Mouse (Mus musculus) testis, adult 2 months (tissue): ENCODE measurements around the gene Cyth1. TPM values are rescaled to one million over a fixed set of nuclear protein-coding genes. Genes with fewer than 3 reads are reported as not detected.

Experiments
- H3K27ac ChIP-seq: fragments of 200-500 bp; 2 replicates; pipeline ENCODE4 v1.5.1; 2012; ENCODE audit warnings: low read depth, low read length; ENCODE audit not compliant: control insufficient read depth, insufficient read depth
- H3K27me3 ChIP-seq: fragments of 200-500 bp; 2 replicates; pipeline ENCODE4 v1.6.1; 2012; ENCODE audit warnings: mild to moderate bottlenecking, low read length, moderate library complexity; ENCODE audit not compliant: control insufficient read depth, insufficient read depth
- H3K36me3 ChIP-seq: fragments of 200-500 bp; 2 replicates; pipeline ENCODE4 v1.6.1; 2012; ENCODE audit warnings: mild to moderate bottlenecking, low read length; ENCODE audit not compliant: control insufficient read depth, insufficient read depth
- H3K4me1 ChIP-seq: fragments of 200-500 bp; 2 replicates; pipeline ENCODE4 v1.6.1; 2012; ENCODE audit warnings: low read length; ENCODE audit not compliant: control insufficient read depth, insufficient read depth
- H3K4me3 ChIP-seq: fragments of 200-500 bp; 2 replicates; pipeline ENCODE4 v1.5.1; 2012; ENCODE audit warnings: low read depth, mild to moderate bottlenecking, low read length, moderate library complexity, mixed read lengths; ENCODE audit not compliant: control insufficient read depth
- CTCF ChIP-seq: fragments of 200-500 bp; IDR thresholded peaks from 2 replicates; pipeline ENCODE4 v1.5.1; 2012; ENCODE audit warnings: low read depth, mild to moderate bottlenecking, inconsistent platforms, low read length, moderate library complexity; ENCODE audit not compliant: control insufficient read depth, insufficient read depth, insufficient replicate concordance
- POLR2A ChIP-seq: fragments of 200-500 bp; IDR thresholded peaks from 2 replicates; pipeline ENCODE4 v1.6.1; 2012; ENCODE audit warnings: low read depth, mild to moderate bottlenecking, inconsistent platforms, low read length, moderate library complexity; ENCODE audit not compliant: control insufficient read depth
- polyA plus RNA-seq: library from polyadenylated mRNA; depleted of rRNA; stranded (reverse); fragments of >200 nt; gene quantifications from 2 replicates; pipeline ENCODE4 v1.2.3, GENCODE M21; 2012

Cyth1 gene
- polyA plus RNA-seq, 1 experiment, result 31.9 TPM

- no peaks in the 10 kb centered on the region for H3K27me3 ChIP-seq
- H3K36me3 ChIP-seq, result no peaks in the 10 kb centered on the region
- TF ChIP-seq CTCF (no peak), POLR2A (no peak)
- 0 out of 2 replicates have a peak, but pooled peaks cover 3% of the 10 kb centered on the region for H3K4me1 ChIP-seq
- H3K27ac ChIP-seq, result no peak overlapping the region
- H3K4me3 ChIP-seq, result no peak overlapping the region
Measured at GRCm38 (mm10) chr11:118222351-118222885, 26.0 kb downstream of the Cyth1 start.

GRCm38 (mm10) chr11:118220561-118221262 is 27.7 kb downstream of the Cyth1 start:
- Histone ChIP-seq H3K27me3 (no peaks in the 10 kb centered on the region), H3K4me3 (no peak overlapping the region), H3K36me3 (no peaks in the 10 kb centered on the region), H3K27ac (no peak overlapping the region), H3K4me1 (0 out of 2 replicates have a peak, but pooled peaks cover 2% of the 10 kb centered on the region)
- TF ChIP-seq POLR2A, result no peak
- no peak for TF ChIP-seq CTCF

GRCm38 (mm10) chr11:118219066-118219465 is 29.3 kb downstream of the Cyth1 start:
- TF ChIP-seq POLR2A, result no peak
- no peak for TF ChIP-seq CTCF
- Histone ChIP-seq H3K4me3 (no peak overlapping the region), H3K27me3 (no peaks in the 10 kb centered on the region), H3K36me3 (no peaks in the 10 kb centered on the region), H3K4me1 (0 out of 2 replicates have a peak, but pooled peaks cover 2% of the 10 kb centered on the region), H3K27ac (no peak overlapping the region)

- TF ChIP-seq POLR2A (no peak), CTCF (no peak)
- Histone ChIP-seq H3K4me3 (no peak overlapping the region), H3K4me1 (no peaks in the 10 kb centered on the region), H3K27me3 (no peaks in the 10 kb centered on the region), H3K36me3 (no peaks in the 10 kb centered on the region), H3K27ac (no peak overlapping the region)
Measured at GRCm38 (mm10) chr11:118216468-118216867, 31.9 kb downstream of the Cyth1 start.

GRCm38 (mm10) chr11:118215928-118216458 is 32.4 kb downstream of the Cyth1 start:
- no peaks in the 10 kb centered on the region for H3K4me1 ChIP-seq
- no peak overlapping the region for H3K4me3 ChIP-seq
- H3K36me3 ChIP-seq, result no peaks in the 10 kb centered on the region
- no peak overlapping the region for H3K27ac ChIP-seq
- TF ChIP-seq POLR2A (no peak), CTCF (no peak)
- no peaks in the 10 kb centered on the region for H3K27me3 ChIP-seq

GRCm38 (mm10) chr11:118212636-118213112 is 35.7 kb downstream of the Cyth1 start:
- no peaks in the 10 kb centered on the region for H3K36me3 ChIP-seq
- no peak overlapping the region for H3K4me3 ChIP-seq
- H3K27ac ChIP-seq, result no peak overlapping the region
- H3K4me1 ChIP-seq, result no peaks in the 10 kb centered on the region
- TF ChIP-seq CTCF, result no peak
- TF ChIP-seq POLR2A, result no peak
- H3K27me3 ChIP-seq, result no peaks in the 10 kb centered on the region
